Mouse (Mus musculus) kidney, postnatal 0 days (tissue): ENCODE measurements around the gene Smyd2. TPM values are rescaled to one million over a fixed set of nuclear protein-coding genes. Genes with fewer than 3 reads are reported as not detected.

Experiments used
- ATAC-seq: fragments of 200-750 bp; cut with Nextera tagmentation; replicated peaks from 2 replicates; pipeline ENCODE4 v1.8.0; 2017; ENCODE audit warnings: low read depth, moderate number of reproducible peaks, moderate TSS enrichment, moderate library complexity; ENCODE audit not compliant: low FRiP score
- DNase-seq: peaks from one replicate; pipeline ENCODE4 v3.0.0-alpha.2; 2016; ENCODE audit warnings: low spot score
- H3K27ac ChIP-seq: fragments of 300-500 bp; sonication (generic); 2 replicates; pipeline ENCODE4 v1.5.1; 2014; ENCODE audit warnings: mild to moderate bottlenecking
- H3K27me3 ChIP-seq: fragments of 300-500 bp; sonication (generic); 2 replicates; pipeline ENCODE4 v1.6.1; 2014; ENCODE audit warnings: low read length, mixed read lengths; ENCODE audit not compliant: insufficient read depth
- H3K36me3 ChIP-seq: fragments of 300-500 bp; sonication (generic); 2 replicates; pipeline ENCODE4 v1.6.1; 2014; ENCODE audit warnings: low read length, mixed read lengths; ENCODE audit not compliant: insufficient read depth
- H3K4me1 ChIP-seq: fragments of 300-500 bp; sonication (generic); replicated peaks from 2 replicates; pipeline ENCODE4 v1.6.1; 2014; ENCODE audit warnings: antibody characterized with exemption, low read length, mixed read lengths; ENCODE audit not compliant: insufficient read depth
- H3K4me2 ChIP-seq: fragments of 300-500 bp; sonication (generic); 2 replicates; pipeline ENCODE4 v1.6.1; 2014; ENCODE audit warnings: mild to moderate bottlenecking, low read length, moderate library complexity, mixed read lengths
- H3K4me3 ChIP-seq: fragments of 300-500 bp; sonication (generic); replicated peaks from 2 replicates; pipeline ENCODE4 v1.5.1; 2014; ENCODE audit warnings: low read depth, low read length
- H3K9ac ChIP-seq: fragments of 300-500 bp; sonication (generic); 2 replicates; pipeline ENCODE4 v1.6.1; 2014; ENCODE audit warnings: low read depth, low read length
- H3K9me3 ChIP-seq: fragments of 300-500 bp; sonication (generic); replicated peaks from 2 replicates; pipeline ENCODE4 v1.6.1; 2016; ENCODE audit warnings: low read length, inconsistent platforms, mixed read lengths
- CTCF ChIP-seq: IDR thresholded peaks from 2 replicates; pipeline ENCODE4 v1.5.1; 2016; ENCODE audit warnings: antibody characterized with exemption, low read depth, mild to moderate bottlenecking, moderate library complexity
- WGBS: fragments of 180-500 bp; shearing (Covaris S2); extraction: QIAGEN DNeasy Blood & Tissue Kit; methylation state at CpG from one replicate; pipeline ENCODE4 v1.1.7; 2014; 5-methylcytosine and 5-hydroxymethylcytosine counted together
- polyA plus RNA-seq: library from polyadenylated mRNA; unstranded; fragments of >200 nt; fragmentation: Nextera tagmentation; extraction: Ambion mirVana; gene quantifications from 2 replicates; pipeline ENCODE4 v1.2.1, GENCODE M21; 2015

Smyd2 gene
- polyA plus RNA-seq, 1 experiment from 2014 or later: 70.4 TPM

DNA sequence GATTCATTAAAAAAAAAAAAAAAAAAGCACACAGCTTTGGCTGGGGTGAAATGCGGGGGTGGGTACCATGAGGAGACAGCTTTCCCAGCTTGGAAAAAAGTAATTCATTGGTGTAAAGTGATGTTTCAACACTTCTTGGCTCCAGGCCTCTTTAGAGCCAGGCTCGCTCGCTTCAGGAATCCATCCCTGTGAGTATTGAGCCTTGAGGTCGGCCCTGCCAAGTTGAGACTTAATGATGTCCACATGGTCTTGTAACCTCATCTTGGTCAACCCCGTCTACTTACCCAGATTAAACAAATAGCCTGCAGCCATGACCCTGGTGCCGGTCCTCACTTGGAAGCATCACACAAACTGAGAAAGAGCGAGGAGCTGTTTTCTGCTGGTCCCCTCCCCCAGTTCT lies 69.7 kb downstream of the Smyd2 start:
- no peaks in the 10 kb centered on the region for H3K4me1 ChIP-seq
- ATAC-seq (no peak), DNase-seq (no peak)
- H3K9me3 ChIP-seq: no peaks in the 10 kb centered on the region
- H3K27me3 ChIP-seq: no peaks in the 10 kb centered on the region
- H3K4me2 ChIP-seq: no peak overlapping the region
- no peak overlapping the region for H3K27ac ChIP-seq
- TF ChIP-seq CTCF: no peak
- H3K9ac ChIP-seq: no peak overlapping the region
- peaks cover 66% of the 10 kb centered on the region for H3K36me3 ChIP-seq
- H3K4me3 ChIP-seq: no peak overlapping the region
- WGBS: 67% methylated on average over 7 of the region's 7 CpGs

DNA sequence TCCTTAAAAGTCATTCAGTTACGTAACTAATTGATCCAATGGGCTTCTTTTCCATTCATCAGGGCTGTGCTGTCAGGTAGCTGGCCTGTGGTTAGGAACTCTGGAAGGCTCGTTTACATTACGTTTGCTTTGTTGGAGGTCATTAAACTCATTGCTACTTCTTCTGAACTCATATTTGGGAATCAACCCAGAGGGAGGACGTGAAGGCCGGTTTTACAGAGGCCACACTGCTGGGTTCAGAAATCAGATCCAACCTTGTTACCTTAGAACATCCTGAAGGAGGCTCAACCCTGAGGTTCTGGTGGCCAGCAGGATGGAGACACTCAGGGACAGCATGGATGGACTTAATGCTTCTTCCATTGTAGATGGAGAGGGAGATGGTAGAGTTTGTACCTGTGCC lies 70.1 kb downstream of the Smyd2 start:
- ATAC-seq (no peak), DNase-seq (no peak)
- no peak overlapping the region for H3K4me2 ChIP-seq
- 68% methylated on average over 5 of the region's 5 CpGs for WGBS
- no peaks in the 10 kb centered on the region for H3K27me3 ChIP-seq
- no peaks in the 10 kb centered on the region for H3K9me3 ChIP-seq
- no peaks in the 10 kb centered on the region for H3K4me1 ChIP-seq
- peaks cover 66% of the 10 kb centered on the region for H3K36me3 ChIP-seq
- H3K27ac ChIP-seq: no peak overlapping the region
- H3K9ac ChIP-seq: no peak overlapping the region
- no peak overlapping the region for H3K4me3 ChIP-seq
- no peak for TF ChIP-seq CTCF

DNA sequence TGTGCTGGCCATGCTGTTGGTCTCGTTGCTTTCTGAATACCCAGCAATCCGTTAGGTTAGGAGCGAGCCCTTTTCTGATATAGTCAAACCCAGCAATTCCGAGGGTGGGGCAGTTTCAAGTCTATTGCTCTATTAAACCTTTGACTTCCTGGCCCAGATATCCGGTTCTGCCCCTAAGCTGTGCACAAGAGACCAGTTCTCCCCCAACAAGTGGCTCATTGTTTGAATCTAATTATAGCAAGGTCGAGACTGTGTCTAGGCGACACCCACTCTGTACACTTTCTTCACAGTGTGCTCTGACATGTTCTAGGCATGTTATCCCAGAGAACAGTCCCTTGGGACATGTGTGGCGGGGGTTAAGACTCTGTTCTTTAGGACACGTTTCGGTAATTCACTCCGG lies 72.6 kb downstream of the Smyd2 start:
- TF ChIP-seq CTCF: no peak
- 81% methylated on average over 11 of the region's 11 CpGs for WGBS
- Histone ChIP-seq H3K4me3 (no peak overlapping the region), H3K9ac (no peak overlapping the region), H3K27ac (no peak overlapping the region), H3K4me1 (no peaks in the 10 kb centered on the region), H3K9me3 (no peaks in the 10 kb centered on the region), H3K27me3 (no peaks in the 10 kb centered on the region), H3K36me3 (peaks cover 63% of the 10 kb centered on the region), H3K4me2 (no peak overlapping the region)
- DNase-seq (no peak), ATAC-seq (no peak)

GRCm38 (mm10) chr1:189846319-189846718 lies 75.8 kb downstream of the Smyd2 start:
- Histone ChIP-seq H3K27me3 (no peaks in the 10 kb centered on the region), H3K4me3 (no peak overlapping the region), H3K27ac (no peak overlapping the region), H3K36me3 (peaks cover 73% of the 10 kb centered on the region), H3K4me1 (no peaks in the 10 kb centered on the region), H3K9me3 (no peaks in the 10 kb centered on the region), H3K9ac (no peak overlapping the region), H3K4me2 (no peak overlapping the region)
- DNase-seq: no peak
- no peak for ATAC-seq
- TF ChIP-seq CTCF: no peak
- WGBS: 58% methylated on average over 2 of the region's 2 CpGs

DNA sequence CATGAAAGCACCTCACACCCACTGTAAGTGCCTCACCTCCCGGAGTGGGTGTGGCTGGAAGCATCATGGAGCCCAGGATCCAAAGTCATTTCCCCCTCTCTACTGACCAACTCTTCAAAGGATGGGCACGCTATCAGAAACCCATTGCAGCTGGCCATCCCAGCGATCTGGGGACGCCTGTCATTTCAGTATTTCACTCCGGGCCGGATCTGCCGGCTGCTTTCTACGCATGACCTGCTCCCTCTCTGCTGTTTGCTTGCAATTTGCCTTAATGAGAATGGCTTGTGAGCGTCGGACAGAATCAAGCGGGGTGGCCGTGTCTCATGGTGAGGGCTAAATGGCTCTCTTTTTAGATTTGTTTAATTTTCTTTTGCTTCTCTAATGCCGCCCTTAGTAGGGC lies 88.0 kb downstream of the Smyd2 start:
- TF ChIP-seq CTCF: no peak
- Histone ChIP-seq H3K4me1 (peaks cover 3% of the 10 kb centered on the region; the same call in 1 of the 2 replicates), H3K27ac (no peak overlapping the region), H3K4me2 (no peak overlapping the region), H3K9me3 (no peaks in the 10 kb centered on the region), H3K4me3 (no peak overlapping the region), H3K9ac (no peak overlapping the region), H3K27me3 (no peaks in the 10 kb centered on the region), H3K36me3 (peaks cover 26% of the 10 kb centered on the region)
- ATAC-seq: no peak
- WGBS: 33% methylated on average over 13 of the region's 13 CpGs
- DNase-seq: peak; percentile 19

DNA sequence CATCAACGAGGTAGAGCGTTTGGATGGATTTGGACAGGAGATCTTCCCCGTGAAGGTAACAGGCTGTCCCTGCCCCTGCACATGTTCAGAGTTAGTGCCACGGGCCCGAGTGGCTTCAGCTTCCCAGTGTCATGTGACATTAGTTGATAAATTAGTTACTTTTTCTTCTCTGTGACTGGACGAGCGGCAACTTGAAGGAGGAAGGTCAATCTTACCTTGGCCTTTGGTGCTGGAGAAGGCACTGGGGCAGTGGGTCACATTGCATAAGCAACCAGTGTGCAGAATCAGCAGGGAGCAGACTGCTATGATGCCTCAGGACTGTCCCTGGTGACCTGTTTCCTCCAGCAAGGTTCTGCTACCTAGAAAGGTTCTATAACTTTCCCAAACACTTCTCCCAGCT lies 88.8 kb downstream of the Smyd2 start:
- Histone ChIP-seq H3K4me3 (no peak overlapping the region), H3K4me2 (no peak overlapping the region), H3K27me3 (no peaks in the 10 kb centered on the region), H3K9me3 (no peaks in the 10 kb centered on the region), H3K4me1 (peaks cover 3% of the 10 kb centered on the region; the same call in 1 of the 2 replicates), H3K27ac (no peak overlapping the region), H3K9ac (no peak overlapping the region), H3K36me3 (peaks cover 29% of the 10 kb centered on the region)
- TF ChIP-seq CTCF: no peak
- 58% methylated on average over 7 of the region's 7 CpGs for WGBS
- DNase-seq (no peak), ATAC-seq (no peak)

DNA sequence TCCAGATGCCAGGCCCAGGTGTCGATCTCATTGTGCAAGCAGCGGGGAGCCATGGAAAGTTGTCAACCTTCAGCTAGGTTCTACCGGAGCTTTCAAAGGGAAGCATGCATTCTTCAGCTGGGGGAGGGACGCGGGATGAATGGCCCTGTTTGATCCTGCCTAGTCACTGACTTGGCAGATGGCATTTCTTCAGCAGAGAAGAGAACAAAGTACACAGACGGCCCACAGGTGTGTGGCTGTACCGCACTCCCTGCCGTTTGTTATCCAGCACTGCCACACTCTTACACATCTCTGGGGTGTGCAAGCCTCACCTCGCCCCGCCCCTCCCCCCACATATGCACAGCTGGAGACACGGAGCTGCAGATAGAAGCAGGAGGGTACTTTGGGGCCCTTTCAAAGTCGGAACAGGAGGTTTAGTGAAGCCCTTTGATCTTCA lies 91.3 kb downstream of the Smyd2 start:
- no peak for TF ChIP-seq CTCF
- no peak overlapping the region for H3K4me2 ChIP-seq
- peaks cover 39% of the 10 kb centered on the region for H3K36me3 ChIP-seq
- H3K9ac ChIP-seq: no peak overlapping the region
- DNase-seq (no peak), ATAC-seq (peak; percentile 41; the same call in 1 of the 2 replicates)
- no peak overlapping the region for H3K27ac ChIP-seq
- peaks cover 3% of the 10 kb centered on the region; the same call in 1 of the 2 replicates for H3K4me1 ChIP-seq
- no peak overlapping the region for H3K4me3 ChIP-seq
- no peaks in the 10 kb centered on the region for H3K27me3 ChIP-seq
- WGBS: 16% methylated on average over 12 of the region's 12 CpGs
- no peaks in the 10 kb centered on the region for H3K9me3 ChIP-seq

Other genes starting within 250 kb of the Smyd2 start
- 42.1 and 42.5 TPM in 2 replicates for gene Cenpf, start 234.3 kb downstream of the Smyd2 start, polyA plus RNA-seq
- 11.1 and 11.6 TPM in 2 replicates for gene Ptpn14, start 194.1 kb downstream of the Smyd2 start, polyA plus RNA-seq
- gene Prox1, start 248.4 kb upstream of the Smyd2 start, polyA plus RNA-seq: 1.3 and 1.5 TPM in 2 replicates